Mouse (Mus musculus): Measurements from ENCODE around the gene 1700007K13Rik. TPM values are rescaled to one million over a fixed set of nuclear protein-coding genes. Genes with fewer than 3 reads are reported as not detected.
A peak's percentile ranks its signal among the peaks of the same experiment; 100 is the strongest.

Gene 1700007K13Rik
- total and polyA plus RNA-seq, 3 experiments: 0.74 to 0.98 TPM; not detected in 1

- dilution Hi-C loops (cut with MboI; ENCODE audit: extremely low pct_ligation_motif_present, extremely low pct_unique_long_range_greater_than_20kb, low sequenced_read_pairs): no loop called here
- H3K27me3 ChIP-seq (replicated peaks): peaks cover 59% of the 10 kb centered on the region
- no peaks in the 10 kb centered on the region for H3K36me3 ChIP-seq (replicated peaks in 1 of 2; ENCODE audit: control insufficient read depth in 1 of 2, insufficient read depth in 1 of 2, low read length in 1 of 2)
- DNase-seq (ENCODE audit: extremely low read depth): no peak
- TF ChIP-seq KAT2A (IDR thresholded peaks at IDR 0.05; ENCODE audit: insufficient replicate concordance, low read length): no peak
- TF ChIP-seq MXI1 (IDR thresholded peaks at IDR 0.05; ENCODE audit: low read depth, low read length): no peak
- TF ChIP-seq BHLHE40 (IDR thresholded peaks at IDR 0.05; ENCODE audit: low read depth, low read length): no peak
- TF ChIP-seq ZKSCAN1 (IDR thresholded peaks at IDR 0.05; ENCODE audit: borderline replicate concordance, low read depth, low read length): no peak
- TF ChIP-seq E2F4 (IDR thresholded peaks at IDR 0.05; ENCODE audit: insufficient replicate concordance, low read depth, low read length): no peak
- no peak for TF ChIP-seq SMC3 (IDR thresholded peaks at IDR 0.05; ENCODE audit: low read depth, low read length)
- no peak for TF ChIP-seq MEF2A (IDR thresholded peaks at IDR 0.05; ENCODE audit: borderline replicate concordance, low read depth, low read length)
- no peak for TF ChIP-seq JUN (IDR thresholded peaks at IDR 0.05; ENCODE audit: insufficient read depth, low read depth, low read length)
- no peak for TF ChIP-seq CHD1 (IDR thresholded peaks at IDR 0.05; ENCODE audit: low read depth, low read length)
- no peak for TF ChIP-seq USF1 (IDR thresholded peaks at IDR 0.05; ENCODE audit: low read depth, low read length)
- TF ChIP-seq SIN3A (IDR thresholded peaks at IDR 0.05; ENCODE audit: low read length): no peak
- no peak for TF ChIP-seq POLR2AphosphoS2 (IDR thresholded peaks at IDR 0.05; ENCODE audit: low read depth, low read length)
- no peak for TF ChIP-seq JUND (conservative IDR thresholded peaks at IDR 0.05; ENCODE audit: low read depth, low read length)
- no peak for TF ChIP-seq GABPA (IDR thresholded peaks at IDR 0.05; ENCODE audit: insufficient replicate concordance, low read depth, low read length)
- no peak for TF ChIP-seq UBTF (IDR thresholded peaks at IDR 0.05; ENCODE audit: low read depth, low read length)
- H3K27ac ChIP-seq (ENCODE audit: insufficient read depth, low read depth): no peak overlapping the region
- no peaks in the 10 kb centered on the region for H3K4me1 ChIP-seq (ENCODE audit: control insufficient read depth in 1 of 2, insufficient read depth in 2 of 2)
- no peak overlapping the region for H3K4me3 ChIP-seq (replicated peaks in 1 of 3; ENCODE audit: low read depth in 2 of 3, low read length in 2 of 3, poor library complexity in 1 of 3)
- H3K9me3 ChIP-seq (replicated peaks; ENCODE audit: low read length): peaks cover 9% of the 10 kb centered on the region
- H3K4me2 ChIP-seq (ENCODE audit: insufficient read depth, low read depth, poor library complexity, severe bottlenecking): no peak overlapping the region
- no peak overlapping the region for H3K9ac ChIP-seq (ENCODE audit: insufficient read depth, low read depth)
- in situ Hi-C loops (cut with MboI; ENCODE audit: low pct_ligation_motif_present, low pct_unique_long_range_greater_than_20kb, low sequenced_read_pairs): no loop called here
- H3K79me2 ChIP-seq (replicated peaks; ENCODE audit: control insufficient read depth, extremely low read depth, insufficient read depth, poor library complexity, severe bottlenecking): no peaks in the 10 kb centered on the region
Observed at GRCm38 (mm10) chr2:28447315-28447670, 18.8 kb downstream of the 1700007K13Rik start.

GRCm38 (mm10) chr2:28446515-28447314, 19.4 kb downstream of the 1700007K13Rik start, which contains the start of gene Ppp1r26:
Gene Ppp1r26, plus strand, starts transcription at chr2:28446800.
- Histone ChIP-seq H3K9ac (ENCODE audit: insufficient read depth, low read depth) (no peak within 1 kb of the TSS), H3K4me3 (replicated peaks in 1 of 3; ENCODE audit: low read depth in 2 of 3, low read length in 2 of 3, poor library complexity in 1 of 3) (peak within 1 kb of the TSS in 1 of 3 experiments; percentile 18), H3K9me3 (replicated peaks; ENCODE audit: low read length) (peaks cover 9% of the 10 kb centered on the region), H3K27ac (ENCODE audit: insufficient read depth, low read depth) (no peak within 1 kb of the TSS), H3K4me2 (ENCODE audit: insufficient read depth, low read depth, poor library complexity, severe bottlenecking) (peak within 1 kb of the TSS; percentile 6), H3K79me2 (replicated peaks; ENCODE audit: control insufficient read depth, extremely low read depth, insufficient read depth, poor library complexity, severe bottlenecking) (no peaks in the 10 kb centered on the region), H3K4me1 (ENCODE audit: control insufficient read depth in 1 of 2, insufficient read depth in 2 of 2) (no peaks in the 10 kb centered on the region), H3K27me3 (replicated peaks) (peaks cover 53% of the 10 kb centered on the region), H3K36me3 (replicated peaks in 1 of 2; ENCODE audit: control insufficient read depth in 1 of 2, insufficient read depth in 1 of 2, low read length in 1 of 2) (no peaks in the 10 kb centered on the region)
- in situ Hi-C loops (cut with MboI; ENCODE audit: low pct_ligation_motif_present, low pct_unique_long_range_greater_than_20kb, low sequenced_read_pairs) (no loop called here), dilution Hi-C loops (cut with MboI; ENCODE audit: extremely low pct_ligation_motif_present, extremely low pct_unique_long_range_greater_than_20kb, low sequenced_read_pairs) (no loop called here)
- no peak for TF ChIP-seq POLR2A (IDR thresholded peaks at IDR 0.05; ENCODE audit: low read depth, low read length)
- no peak for TF ChIP-seq MXI1 (IDR thresholded peaks at IDR 0.05; ENCODE audit: low read depth, low read length)
- no peak for TF ChIP-seq SIN3A (IDR thresholded peaks at IDR 0.05; ENCODE audit: low read length)
- no peak for TF ChIP-seq TCF12 (IDR thresholded peaks at IDR 0.05; ENCODE audit: low read depth, low read length)
- TF ChIP-seq JUND (conservative IDR thresholded peaks at IDR 0.05; ENCODE audit: low read depth, low read length): no peak
- TF ChIP-seq ELF1 (IDR thresholded peaks at IDR 0.05; ENCODE audit: low read depth, low read length): no peak
- TF ChIP-seq RAD21 (IDR thresholded peaks at IDR 0.05; ENCODE audit: low read depth, low read length): no peak
- no peak for TF ChIP-seq PAX5 (IDR thresholded peaks at IDR 0.05; ENCODE audit: low read length)
- no peak for TF ChIP-seq RCOR1 (conservative IDR thresholded peaks at IDR 0.05; ENCODE audit: low read depth, low read length)
- no peak for TF ChIP-seq CHD2 (IDR thresholded peaks at IDR 0.05; ENCODE audit: low read length)
- TF ChIP-seq EP300 (IDR thresholded peaks at IDR 0.05; ENCODE audit: low read length): no peak
- no peak for TF ChIP-seq MYC (IDR thresholded peaks at IDR 0.05; ENCODE audit: low read depth, low read length)
- no peak for TF ChIP-seq POLR2AphosphoS2 (IDR thresholded peaks at IDR 0.05; ENCODE audit: low read depth, low read length)
- TF ChIP-seq BHLHE40 (IDR thresholded peaks at IDR 0.05; ENCODE audit: low read depth, low read length): no peak
- no peak for TF ChIP-seq SMC3 (IDR thresholded peaks at IDR 0.05; ENCODE audit: low read depth, low read length)
- DNase-seq (ENCODE audit: extremely low read depth): no peak

Measured in CH12.LX (cell line).